Mouse (Mus musculus): ENCODE data around the gene Pbxip1.
"Not testable (repeated sequence)": the region's sequence is repeated elsewhere in the genome, so short reads cannot be mapped to it uniquely, and the experiment has no call there.

Pbxip1 gene

DNA sequence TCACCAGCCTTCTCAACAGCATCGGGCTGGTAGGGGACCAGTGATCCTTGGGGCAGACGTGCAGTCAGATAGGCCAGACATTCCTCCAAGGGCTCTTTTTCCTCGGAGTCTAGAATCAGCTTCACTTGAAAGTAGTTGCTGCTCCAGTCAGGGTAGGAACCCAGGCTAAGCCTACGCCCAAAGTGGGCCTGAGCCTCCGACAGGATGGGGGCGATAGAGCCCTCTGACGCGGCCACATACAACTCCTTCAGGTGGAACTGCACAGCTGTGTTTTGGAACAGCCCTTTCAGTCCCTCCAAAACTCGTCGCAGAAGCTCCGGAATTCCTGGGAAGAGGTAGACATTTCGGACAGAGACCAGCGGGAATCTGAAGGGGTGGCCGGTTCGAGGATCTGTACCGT is 28.1 kb upstream of the Pbxip1 start:
- no peak for DNase-seq (ENCODE audit: low spot score in 2 of 2)

DNA sequence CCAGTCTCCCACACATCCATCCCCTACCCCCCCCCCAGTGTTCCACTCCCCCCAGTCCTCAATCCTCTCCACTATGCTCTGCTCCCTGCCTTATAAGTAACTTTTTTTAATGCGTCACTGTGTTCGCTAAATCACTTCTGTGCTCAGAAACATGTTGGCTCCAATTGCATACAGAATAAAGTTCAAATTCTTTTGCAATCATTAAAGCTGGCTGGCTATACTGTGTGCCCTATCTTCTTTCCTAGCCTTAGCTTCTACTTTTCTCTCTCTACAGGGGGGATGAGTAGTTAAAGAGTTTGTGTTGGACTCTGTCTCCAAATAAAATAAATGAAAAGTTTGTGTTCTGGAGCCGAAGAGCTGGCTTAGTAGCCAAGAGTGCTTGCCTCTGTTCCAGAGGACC is 26.8 kb upstream of the Pbxip1 start:
- no peak for DNase-seq (ENCODE audit: low spot score in 2 of 2)

DNA sequence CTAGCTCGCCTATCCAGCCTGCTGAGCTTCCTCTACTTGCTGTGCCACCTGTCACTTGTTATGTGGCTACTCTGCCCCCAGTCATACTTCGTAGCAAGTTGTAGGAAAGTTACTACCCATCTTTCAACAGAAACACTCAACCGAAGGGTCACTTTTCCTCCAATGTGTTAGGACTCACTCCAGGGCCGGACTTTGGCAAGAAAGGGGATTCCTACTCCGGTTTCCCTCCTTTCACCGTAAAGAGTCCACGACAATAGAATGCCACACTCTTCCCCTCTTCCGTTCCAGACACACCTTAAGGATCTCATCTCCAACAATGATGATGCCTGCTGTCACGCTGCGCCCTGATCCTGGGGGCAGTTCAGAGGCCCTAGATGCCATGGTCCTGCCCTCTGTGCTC is 25.6 kb upstream of the Pbxip1 start:
- no peak for DNase-seq (ENCODE audit: low spot score in 2 of 2)

DNA sequence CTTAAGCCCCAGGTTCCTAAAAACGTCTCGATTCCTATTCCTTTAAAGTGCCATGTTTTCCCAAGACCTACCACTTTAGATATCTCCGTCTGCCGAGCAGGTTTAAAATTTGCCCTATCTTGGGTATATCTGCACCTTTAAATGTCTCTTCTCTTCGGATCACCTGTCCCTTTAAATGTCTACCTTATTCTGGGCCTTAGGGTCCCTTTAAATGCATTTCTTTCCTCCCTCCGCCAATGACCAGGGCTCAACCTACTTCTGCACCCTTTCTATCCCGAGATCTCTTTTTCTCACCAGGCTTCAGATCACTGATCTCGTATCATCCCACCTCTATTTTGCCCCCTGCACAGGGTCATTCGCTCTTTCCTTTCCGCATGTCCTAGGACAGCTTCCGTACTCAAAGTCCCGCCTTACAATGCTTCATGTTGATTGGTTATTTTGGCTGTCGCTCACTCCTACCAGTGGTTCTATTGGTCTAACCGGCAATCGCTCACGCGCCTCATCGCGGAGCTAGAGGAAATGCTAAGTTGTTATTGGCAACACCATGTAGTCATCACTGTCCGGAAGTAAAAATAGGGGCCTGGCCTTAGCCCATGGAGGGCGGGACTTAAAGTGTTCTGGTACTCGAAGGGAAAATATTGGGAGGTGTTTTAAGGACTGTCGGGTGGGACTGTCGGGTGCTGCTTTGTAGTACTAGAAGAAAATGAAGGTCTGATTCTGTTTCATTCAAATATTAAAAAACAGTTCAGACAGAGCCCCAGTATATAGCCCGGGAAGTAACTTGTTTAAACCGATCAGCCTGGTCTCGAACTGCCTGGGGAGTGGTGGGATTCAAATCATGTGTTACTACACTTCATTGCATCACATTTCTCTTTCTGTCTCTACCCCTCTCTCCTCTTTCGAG is 24.8 kb upstream of the Pbxip1 start, which contains the start of gene Flad1:
Gene Flad1 (minus strand): TSS at position 381 of the 904 bp plus-strand sequence.
- DNase-seq (ENCODE audit: low spot score in 2 of 2), result peak; percentile 95 to 99

DNA sequence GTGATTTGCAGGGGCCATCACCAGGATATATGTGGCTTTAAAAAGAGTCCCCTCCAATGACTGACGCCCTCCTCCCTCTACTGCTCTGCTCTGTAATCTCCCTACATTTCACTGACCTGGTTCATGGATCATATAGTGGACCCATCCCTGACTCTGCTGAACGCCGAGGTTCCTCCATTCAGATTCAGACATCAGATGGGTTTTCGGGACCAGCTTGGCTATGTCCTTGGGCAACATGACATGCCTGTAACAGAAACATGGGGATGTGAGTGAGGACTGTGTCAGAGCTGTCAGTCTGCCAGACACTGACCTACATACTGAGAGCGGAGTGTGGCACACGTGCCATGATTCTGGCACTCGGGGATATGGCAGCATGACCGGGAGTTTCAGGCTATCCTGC is 20.3 kb upstream of the Pbxip1 start:
- no peak for DNase-seq (ENCODE audit: low spot score in 2 of 2)

DNA sequence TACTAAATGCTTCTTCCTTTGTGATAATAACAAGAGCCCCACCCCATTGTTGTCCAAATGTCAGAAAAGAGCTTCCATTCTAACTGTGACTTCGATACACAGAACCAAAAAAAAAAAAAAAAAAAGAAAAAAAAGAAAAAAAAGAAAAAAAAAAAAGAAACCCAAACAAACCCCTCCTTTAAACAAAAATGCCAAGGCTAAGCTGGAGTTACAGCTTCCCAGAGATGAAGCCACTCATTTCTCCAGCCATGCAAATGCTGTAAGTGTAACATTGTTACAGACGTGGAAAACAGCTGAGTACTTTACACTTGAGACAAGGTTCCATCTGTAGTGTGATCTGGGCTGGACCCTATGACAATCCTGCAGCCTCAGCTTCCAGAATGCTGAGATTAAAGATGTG is 19.4 kb upstream of the Pbxip1 start:
- DNase-seq (ENCODE audit: low spot score in 2 of 2), result no peak

DNA sequence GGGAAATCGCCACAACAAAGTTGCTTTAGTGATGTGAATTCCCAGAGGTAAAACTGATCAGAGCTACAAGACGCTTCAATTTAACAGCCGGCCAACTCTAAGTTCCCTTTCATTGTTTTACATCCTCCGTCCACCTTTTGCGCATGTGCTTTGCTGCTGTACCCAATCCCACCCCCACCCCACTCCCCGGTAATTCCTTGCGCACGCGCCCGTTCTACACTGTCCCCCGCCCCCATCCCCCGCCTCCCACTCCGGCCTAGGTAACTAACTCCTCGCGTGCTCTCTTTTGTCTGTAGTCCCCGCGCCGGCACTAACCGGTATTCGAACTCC is 18.7 kb upstream of the Pbxip1 start:
- no peak for DNase-seq (ENCODE audit: low spot score in 2 of 2)

DNA sequence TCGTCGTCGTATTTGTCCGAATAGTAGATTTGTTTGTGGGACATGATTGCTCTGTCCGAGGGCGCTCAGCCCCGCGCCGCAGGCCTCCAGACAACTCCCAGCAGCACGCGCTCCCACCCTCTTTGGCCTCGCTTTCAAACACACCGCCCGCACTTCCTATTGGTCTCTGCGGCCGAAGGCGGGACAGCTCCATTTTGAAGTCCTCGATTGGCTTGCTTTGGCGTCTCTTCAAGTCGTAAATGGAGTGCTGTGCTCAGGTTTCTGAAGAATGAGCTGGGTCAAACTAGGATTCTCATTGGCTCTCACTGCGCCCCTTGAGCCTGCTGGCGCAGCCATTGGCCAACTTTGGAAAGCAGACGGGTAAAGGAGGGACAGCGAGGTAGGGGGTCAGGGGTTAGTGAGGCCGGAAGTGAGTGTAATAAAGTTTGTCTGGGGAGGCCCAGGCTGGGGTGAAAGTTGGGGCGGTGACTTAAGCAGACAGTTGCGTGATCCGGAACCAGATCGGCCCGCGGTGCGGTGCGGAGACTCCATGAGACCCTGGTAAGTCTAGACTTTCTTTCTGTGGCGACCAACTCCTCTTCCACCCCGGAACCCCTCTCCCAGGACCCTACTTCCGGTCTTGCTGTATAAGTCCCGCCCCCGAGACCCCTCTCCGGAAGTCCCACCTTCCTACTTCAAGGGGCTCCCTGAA is 18.2 kb upstream of the Pbxip1 start, which contains the start of the genes Cks1b and Shc1:
Gene Cks1b (minus strand): TSS at position 214 of the 691 bp plus-strand sequence.
Gene Shc1 (plus strand): TSS at position 274 of the 691 bp plus-strand sequence.
- peak; percentile 86 to 93 for DNase-seq (ENCODE audit: low spot score in 2 of 2)

DNA sequence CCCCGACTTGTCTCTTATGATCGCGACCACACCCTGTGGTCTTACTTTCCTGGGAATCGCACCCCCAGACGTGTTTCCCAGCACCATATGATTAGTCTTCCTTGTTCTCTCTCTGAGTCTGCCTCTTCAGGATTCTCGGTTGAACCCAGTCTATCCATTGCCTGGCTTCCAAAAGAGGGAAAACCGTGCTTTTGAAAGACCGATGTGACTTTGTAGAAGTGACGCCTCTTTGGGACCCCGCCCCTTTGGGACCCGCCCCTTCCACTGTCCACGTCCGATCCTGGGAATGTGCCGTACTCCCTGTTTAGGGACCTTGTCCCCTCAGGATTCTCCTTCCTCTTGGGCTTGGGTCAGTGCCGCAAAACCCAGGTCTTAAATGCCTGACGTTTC is 17.6 kb upstream of the Pbxip1 start:
- DNase-seq (ENCODE audit: low spot score in 2 of 2), result peak in 1 of 2 experiments; percentile 76

DNA sequence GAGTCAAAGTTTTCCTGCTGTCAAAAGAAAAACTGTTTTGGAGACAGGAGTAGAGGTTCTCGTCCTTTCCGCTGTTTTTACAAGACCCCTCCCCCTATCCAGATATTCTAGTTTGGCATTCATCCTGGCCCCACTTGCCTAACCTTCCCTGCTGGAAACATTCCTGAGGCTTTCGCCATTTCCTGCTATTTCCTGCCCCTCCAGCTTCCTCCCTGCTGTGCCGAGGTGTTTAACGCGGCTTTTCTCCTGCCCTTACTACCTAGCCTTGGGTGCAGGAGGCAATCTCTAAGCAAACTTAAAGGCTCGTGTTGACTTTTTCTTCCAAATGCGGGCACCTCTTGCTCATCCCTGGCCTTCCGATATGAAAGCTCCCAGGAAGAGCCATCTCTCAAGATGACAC is 16.9 kb upstream of the Pbxip1 start:
- no peak for DNase-seq (ENCODE audit: low spot score in 2 of 2)

DNA sequence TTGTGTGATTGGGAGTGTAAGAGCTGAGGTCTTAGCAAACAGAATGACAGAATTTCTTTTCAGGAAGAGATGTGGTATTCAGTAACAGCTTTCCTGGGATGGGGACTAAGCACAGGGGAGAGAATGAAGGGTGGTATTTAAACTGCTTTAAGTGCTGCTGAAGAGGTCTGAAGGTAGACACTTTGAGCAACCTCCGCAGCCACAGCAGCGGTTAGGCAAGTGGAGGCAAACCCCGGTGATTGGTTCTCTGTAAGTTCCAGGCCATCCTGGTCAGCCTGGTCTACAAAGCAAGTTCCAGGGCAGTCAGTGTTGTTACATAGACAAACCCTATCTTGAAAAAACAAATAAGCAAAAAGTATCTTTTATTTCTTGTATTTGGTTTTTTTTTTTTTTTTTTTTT is 16.5 kb upstream of the Pbxip1 start:
- DNase-seq (ENCODE audit: low spot score in 2 of 2), result no peak

DNA sequence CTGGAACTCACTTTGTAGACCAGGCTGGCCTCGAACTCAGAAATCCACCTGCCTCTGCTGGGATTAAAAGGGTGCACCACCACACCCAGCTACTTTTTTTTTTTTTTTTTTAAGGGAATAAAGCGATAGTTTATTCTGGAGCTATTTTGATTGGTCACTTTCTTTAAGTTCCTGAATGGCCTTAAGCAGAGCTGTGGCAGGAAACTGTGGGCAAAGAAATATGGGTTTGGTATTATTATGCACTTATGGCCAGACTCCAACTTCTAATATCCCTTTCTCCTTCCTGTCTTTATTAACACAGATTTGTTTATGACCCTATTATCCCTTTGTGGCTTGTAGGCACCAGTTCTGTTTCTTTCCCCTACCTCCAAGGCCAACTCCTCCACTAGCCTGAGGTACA is 16.1 kb upstream of the Pbxip1 start:
- DNase-seq (ENCODE audit: low spot score in 2 of 2), result no peak

DNA sequence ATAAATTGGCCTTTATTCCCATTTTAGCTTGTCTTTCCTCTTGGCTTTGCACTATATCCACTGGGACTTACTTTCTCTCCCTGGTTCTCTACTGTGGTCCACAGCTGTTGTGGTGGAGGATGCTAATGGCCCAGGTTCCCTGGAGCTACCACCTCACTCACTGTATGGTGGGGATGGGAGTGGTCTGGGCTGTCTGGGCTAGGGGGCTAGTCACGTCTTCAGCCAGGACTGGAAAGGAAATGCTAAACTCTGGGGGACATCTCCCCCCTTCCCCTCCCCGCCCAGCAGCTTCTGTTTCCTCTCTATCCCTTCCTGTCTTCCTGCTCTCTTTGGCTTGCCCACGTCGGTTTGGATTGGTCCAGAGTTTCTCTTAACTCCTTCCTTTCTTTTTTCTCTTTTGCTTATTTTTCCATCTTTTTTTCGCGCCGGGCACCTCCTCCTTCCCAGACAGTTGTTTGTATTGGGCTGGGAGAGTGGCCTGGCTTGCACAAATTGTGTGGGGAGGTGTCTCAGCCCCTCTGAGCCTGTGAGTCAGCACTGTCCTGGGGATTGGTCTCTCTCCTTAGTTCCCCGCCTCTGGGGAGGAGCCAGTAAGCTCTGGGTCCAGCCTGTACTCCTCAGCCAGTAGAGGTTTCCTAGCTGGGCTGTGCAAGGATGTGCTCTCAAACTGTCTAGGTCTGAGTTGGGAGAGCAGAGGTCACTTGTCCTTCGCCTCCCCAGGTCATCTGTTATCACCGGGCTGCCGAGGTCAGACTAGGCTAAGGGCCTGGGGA is 15.3 kb upstream of the Pbxip1 start:
- peak; percentile 61 to 79 for DNase-seq (ENCODE audit: low spot score in 2 of 2)

DNA sequence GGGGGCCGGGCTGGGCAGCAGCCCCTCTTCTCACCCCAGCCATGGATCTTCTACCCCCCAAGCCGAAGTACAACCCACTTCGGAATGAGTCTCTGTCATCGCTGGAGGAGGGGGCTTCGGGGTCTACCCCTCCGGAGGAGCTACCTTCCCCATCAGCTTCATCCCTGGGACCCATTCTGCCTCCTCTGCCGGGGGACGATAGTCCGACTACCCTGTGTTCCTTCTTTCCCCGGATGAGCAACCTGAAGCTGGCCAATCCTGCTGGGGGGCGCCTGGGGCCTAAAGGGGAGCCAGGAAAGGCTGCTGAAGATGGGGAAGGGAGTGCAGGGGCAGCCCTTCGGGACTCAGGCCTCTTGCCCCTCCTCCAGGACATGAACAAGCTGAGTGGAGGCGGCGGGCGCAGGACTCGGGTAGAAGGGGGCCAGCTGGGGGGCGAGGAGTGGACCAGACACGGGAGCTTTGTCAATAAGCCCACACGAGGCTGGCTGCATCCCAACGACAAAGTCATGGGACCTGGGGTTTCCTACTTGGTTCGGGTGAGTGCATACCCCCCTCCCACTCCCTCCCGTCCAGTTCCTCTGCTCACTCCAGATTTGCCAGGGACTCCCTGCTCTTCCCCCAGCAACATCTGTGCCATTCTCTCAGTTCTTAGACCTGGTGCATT is 14.6 kb upstream of the Pbxip1 start:
- DNase-seq (ENCODE audit: low spot score in 2 of 2), result peak in 1 of 2 experiments; percentile 36

DNA sequence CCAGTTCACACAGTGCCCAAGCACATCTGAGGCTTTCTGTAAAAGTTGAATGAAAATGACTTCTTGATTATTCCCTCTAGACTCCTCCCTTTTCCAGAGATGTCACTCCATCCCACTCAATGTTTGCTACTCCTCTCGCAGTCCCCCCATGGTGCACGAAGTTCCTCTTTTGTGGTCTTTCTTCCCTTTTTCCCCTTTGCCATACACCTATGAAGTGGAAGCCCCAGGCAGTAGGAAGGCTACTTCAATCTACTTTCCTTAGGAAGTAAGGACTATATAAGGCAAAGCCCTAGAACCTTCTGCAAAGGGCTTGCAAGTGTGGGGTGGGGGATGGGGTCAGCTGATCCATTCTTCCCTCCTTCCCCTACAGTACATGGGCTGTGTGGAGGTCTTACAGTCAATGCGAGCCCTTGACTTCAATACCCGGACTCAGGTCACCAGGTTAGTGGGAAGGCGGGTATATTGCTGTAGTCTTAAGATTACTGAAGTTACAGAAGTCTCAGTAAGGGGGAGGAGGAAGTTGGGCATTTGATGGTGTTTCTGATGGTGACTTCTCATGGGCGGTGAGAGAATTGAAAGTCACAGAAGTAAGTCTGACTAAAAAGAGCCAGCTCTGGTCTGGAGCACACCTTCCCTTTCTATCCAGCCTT is 13.8 kb upstream of the Pbxip1 start:
- DNase-seq (ENCODE audit: low spot score in 2 of 2), result no peak

DNA sequence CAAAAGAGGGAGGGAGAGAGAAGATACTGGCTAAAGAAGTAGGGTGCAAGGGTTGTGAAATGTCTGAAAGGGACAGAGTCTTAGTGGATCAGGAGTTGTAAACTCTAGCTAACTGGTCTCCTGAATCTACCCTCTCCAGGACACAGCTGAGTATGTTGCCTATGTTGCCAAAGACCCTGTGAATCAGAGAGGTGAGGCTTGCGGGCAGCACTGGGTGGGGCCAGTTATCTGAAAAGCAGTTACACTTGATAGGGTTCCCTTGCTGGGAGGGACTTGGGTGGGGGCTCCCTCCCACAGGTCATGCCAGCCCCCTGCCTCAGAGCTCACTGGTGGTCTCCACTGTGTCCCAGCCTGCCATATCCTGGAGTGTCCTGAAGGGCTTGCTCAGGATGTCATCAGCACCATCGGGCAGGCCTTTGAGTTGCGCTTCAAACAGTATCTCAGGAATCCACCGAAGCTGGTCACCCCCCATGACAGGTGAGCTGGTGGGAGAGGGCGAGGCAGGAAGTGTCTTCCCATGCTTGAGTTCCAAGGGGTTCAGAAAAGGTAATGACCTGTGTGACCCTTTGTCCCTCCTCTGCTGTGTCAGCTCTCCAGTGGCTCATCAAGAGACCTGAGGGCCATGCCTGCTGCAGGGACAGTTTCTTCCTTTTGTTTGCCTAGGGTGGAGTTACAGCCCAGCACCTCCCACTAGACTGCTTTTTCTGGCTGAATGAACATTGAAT is 11.9 kb upstream of the Pbxip1 start:
- no peak for DNase-seq (ENCODE audit: low spot score in 2 of 2)

DNA sequence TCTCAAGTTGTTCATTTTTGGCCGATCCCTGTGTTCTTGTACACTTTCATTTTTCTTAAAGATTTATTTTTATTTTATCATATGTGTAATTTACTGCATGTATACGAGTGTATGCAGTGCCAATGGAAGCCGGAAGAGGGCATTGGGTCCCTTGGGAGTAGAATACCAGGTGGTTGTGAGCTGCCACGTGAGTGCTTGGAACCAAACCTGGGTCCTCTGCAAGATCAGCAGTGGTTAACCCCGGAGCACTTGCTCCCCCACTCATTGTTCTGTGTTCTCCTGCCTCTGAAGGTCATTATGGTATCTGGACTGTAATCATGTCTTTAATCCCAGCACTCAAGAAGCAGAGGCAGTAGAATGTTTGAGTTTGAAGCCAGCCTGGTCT is 11.4 kb upstream of the Pbxip1 start:
- no peak for DNase-seq (ENCODE audit: low spot score in 2 of 2)

DNA sequence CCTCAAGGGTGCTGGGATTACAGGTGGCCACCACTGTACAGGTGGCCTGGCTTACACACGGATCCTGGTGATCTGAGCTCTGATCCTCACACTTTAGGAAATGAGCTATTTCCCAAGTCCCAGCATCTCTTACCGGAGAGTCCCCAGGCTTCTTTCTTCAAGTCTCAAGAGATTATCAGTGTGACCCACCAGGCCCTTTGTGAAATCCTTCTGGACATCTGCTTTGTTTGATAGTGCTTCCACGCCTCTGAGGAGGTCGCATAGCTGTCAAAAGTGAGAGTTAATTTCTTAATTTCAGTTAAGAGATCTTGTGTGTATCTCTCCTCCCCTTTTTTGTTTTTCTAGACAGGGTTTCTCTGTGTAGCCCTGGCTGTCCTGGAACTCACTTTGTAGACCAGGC is 10.6 kb upstream of the Pbxip1 start:
- DNase-seq (ENCODE audit: low spot score in 2 of 2), result no peak

DNA sequence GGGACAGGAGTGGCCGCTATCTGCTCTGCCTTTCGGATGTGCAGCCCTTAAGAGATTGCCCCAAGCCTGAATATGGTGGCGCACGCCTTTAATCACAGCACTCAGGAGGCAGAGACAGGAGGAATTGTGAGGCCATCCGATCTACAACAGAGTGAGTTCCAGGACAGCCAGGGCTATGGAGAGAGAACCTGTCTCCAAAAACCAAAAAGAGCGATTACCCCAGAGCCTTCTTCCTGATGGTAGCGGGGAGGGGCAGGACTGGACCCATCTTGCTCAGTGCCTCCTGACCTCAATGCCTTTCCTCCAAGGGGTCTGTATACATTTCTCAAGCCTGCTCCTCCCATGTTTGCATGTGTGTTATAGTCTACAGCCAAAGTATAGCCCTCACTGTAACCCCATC is 7.5 kb upstream of the Pbxip1 start:
- DNase-seq (ENCODE audit: low spot score in 2 of 2), result not testable (repeated sequence)

All from spleen, postnatal 10 days (tissue).